Mouse (Mus musculus) cerebellum, adult 11-12 months (tissue): ENCODE results near the gene Scfd2.
A peak's percentile ranks its signal among the peaks of the same experiment; 100 is the strongest.

Source experiments
- DNase-seq: peaks from one replicate; pipeline ENCODE4 v3.0.0; 2022

The Scfd2 gene

DNA sequence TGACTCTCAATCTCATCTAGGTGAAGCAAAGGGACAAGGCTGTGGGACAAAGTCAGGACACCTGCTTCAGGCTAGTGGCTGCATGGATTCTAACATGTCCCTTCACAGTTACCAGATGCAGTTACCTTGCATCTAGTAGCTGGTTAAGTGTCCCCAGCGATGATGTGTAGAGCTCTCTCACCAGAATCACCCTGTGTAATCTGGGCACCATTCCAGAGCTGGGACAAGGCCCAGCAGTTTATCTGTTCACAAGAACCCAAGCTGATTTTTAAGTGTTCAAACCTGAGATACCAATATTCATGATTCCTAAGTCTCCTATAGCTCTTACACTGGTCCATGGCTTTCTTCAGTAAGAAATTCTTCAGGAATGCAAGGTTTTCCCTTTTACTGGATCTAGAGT lies 264.4 kb downstream of the Scfd2 start:
- DNase-seq, result no peak

- DNase-seq, result peak; percentile 69
Measured at GRCm38 (mm10) chr5:74266476-74266819, 265.1 kb downstream of the Scfd2 start.

GRCm38 (mm10) chr5:74265601-74266475 lies 265.7 kb downstream of the Scfd2 start:
- DNase-seq, result no peak

DNA sequence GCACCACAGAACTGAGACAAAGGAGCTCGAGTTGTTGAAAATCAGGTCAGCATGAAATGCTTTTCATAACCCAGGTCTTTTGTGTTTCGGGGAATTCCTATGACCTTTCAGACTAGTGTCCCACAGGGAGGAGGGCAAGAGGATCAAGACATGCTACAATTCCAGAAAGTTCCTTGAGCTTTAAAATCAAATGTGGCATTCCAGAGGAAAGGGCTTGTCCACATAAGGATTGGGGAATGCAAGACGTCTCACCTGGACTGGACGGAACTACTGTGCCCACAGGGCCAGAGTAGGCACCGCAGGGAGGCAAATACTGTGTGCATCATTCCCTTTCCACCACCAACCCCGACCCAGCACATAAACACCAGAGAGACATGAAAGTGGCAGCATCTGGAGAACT lies 266.4 kb downstream of the Scfd2 start:
- no peak for DNase-seq

DNA sequence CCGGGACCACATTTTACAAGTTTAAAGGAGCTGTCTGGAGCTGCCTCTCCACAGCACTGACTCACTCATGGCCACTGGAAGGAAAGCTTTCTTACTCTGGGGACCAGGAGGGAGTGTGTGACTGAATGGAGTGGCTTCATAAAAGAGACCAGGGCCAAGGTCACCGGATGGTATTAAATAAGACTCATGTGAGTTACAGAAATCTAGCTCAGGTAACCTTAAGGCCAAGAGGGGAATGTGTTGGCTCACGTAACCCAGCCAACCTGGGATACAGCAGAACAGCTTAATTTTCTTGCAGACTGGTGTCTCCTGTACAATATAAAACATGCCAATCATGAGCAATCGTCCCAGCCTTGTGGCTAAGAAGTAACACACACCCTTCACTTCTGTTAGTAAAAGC lies 267.0 kb downstream of the Scfd2 start:
- no peak for DNase-seq

DNA sequence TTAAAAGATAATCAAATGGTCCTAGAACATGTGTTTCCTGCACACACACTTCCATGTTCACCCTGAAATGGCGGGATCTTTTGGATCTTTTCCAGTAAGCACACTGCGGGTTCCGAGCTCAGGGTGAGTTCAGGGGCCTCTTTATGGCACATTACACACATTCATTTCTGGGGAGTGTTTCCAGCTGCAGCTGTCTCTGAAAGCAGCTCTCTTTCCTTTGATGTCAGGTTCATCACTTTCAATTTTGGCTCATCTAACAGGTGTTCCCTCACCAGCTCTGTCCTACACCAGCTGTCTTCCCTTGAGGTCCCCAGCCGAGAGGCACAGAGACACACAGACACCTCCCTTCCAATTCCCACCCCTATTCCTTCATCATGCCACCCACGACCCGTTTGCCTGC lies 270.5 kb downstream of the Scfd2 start:
- DNase-seq, result no peak

DNA sequence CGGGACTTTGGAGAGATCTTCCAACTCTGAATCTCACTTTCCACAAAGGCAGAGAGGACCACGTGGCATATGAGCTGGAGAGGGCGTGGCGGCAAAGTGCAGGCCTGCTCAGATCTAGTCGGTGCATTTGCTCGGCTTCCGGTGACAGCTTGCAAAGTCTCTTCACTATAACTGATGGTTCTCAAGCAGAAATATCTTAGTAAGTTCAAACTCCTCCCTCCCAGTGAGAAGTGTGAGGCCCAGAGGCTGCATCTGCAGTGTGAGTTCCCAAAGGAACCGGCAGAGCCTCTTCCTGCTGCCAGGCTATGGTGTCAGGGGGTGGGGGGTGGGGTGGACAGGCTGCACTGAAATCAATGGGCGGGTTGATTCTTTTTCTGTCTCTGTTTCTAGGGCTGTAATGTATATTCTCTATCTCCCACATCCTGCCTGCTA lies 271.2 kb downstream of the Scfd2 start:
- DNase-seq, result no peak

DNA sequence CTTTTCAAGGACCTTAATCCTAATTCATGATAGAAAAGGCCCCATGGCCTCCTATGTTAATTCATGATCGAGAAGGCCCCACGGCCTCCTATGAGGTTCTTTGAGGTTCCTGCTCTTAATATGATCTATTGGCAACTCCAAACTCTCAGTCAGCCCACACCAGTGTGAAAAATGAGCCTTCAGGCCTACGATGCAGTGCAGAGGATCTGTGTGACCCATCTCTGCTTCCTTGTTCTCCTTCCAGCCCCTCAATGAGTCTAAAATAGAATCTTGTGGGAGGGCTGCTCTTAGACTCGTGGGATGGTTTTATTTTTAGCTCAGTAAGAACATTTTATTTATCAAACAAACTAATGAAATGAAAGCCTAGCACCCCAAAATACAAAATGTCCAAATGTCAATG lies 274.9 kb downstream of the Scfd2 start:
- DNase-seq, result no peak

- DNase-seq, result no peak
Measured at GRCm38 (mm10) chr5:74254996-74255395, 276.6 kb downstream of the Scfd2 start.

DNA sequence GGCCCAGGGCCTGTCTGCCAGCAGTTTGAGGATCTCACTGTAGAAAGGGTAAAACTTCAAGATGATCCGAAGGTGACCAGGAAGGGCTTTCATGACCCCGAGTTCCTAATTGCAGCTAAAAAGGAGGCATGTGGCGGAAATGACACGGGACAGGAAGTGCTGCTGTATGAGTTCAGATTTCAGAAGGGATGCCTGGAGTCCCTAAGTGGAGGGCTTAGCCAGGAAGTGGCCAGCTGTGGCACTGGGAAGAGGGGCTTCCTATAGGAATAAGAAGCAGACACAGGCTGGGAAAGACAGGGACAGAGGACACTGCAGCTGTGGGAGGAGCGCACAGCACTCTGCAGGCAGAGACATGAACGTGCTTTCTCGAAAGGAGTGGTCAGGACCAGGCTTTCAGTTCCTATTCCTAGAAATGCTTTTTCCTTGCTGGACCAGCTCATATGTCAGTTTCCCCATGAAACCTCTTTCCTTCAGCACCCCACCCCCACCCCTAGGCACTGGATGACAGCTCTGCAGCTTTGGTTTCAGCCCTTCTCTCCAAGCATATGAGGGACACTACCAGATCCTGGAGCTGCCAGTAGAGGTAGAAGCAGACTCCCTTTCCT lies 277.7 kb downstream of the Scfd2 start:
- no peak for DNase-seq

- peak; percentile 94 for DNase-seq
Measured at GRCm38 (mm10) chr5:74252672-74253286, 278.8 kb downstream of the Scfd2 start.

DNA sequence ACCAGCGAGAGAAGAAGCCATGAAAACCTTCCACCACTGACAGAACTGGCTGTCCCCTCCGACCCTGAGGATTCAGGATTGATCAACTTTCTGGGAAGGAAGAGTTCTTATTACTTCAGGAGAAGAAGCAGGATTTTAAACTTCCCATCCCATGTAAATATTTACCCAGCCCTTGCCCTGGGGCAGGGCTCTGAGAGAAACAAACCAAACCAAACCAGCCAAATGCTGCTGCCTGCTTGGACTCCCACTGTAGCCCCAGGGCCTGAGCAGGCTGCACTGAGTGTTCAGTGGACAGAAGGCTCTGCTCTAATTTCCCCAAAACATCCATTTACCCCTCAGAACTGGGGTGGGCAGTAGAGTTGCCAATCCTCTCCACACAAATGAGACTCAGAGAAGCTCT lies 280.6 kb downstream of the Scfd2 start:
- DNase-seq, result no peak

- DNase-seq, result no peak
Measured at GRCm38 (mm10) chr5:74250308-74250707, 281.3 kb downstream of the Scfd2 start.

GRCm38 (mm10) chr5:74249794-74250193 lies 281.8 kb downstream of the Scfd2 start:
- no peak for DNase-seq

DNA sequence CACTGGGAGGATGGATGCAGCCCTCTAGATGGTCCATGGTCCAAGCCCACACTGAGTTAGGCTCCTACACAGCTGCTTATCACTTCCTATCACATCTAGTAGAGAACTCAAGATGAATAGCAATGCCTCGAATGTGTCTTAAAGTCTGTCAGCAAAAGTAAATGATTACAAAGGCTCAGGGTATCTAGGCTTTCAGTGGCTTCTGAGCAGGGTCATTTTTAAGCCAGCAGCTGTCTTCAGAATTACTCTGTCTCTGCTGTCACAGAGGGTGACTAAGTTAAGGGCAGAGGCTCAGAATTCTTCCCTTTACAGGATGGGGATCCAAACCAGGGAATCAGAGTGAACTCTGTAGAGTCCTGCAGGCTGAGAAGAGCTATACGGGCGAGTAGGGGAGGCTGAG lies 284.6 kb downstream of the Scfd2 start:
- DNase-seq, result no peak

GRCm38 (mm10) chr5:74246453-74246852 lies 285.1 kb downstream of the Scfd2 start:
- DNase-seq, result no peak

GRCm38 (mm10) chr5:74245641-74246145 lies 285.9 kb downstream of the Scfd2 start:
- no peak for DNase-seq

GRCm38 (mm10) chr5:74244406-74245019 lies 287.0 kb downstream of the Scfd2 start:
- peak; percentile 71 for DNase-seq

GRCm38 (mm10) chr5:74242654-74243053 lies 288.9 kb downstream of the Scfd2 start:
- DNase-seq, result no peak

DNA sequence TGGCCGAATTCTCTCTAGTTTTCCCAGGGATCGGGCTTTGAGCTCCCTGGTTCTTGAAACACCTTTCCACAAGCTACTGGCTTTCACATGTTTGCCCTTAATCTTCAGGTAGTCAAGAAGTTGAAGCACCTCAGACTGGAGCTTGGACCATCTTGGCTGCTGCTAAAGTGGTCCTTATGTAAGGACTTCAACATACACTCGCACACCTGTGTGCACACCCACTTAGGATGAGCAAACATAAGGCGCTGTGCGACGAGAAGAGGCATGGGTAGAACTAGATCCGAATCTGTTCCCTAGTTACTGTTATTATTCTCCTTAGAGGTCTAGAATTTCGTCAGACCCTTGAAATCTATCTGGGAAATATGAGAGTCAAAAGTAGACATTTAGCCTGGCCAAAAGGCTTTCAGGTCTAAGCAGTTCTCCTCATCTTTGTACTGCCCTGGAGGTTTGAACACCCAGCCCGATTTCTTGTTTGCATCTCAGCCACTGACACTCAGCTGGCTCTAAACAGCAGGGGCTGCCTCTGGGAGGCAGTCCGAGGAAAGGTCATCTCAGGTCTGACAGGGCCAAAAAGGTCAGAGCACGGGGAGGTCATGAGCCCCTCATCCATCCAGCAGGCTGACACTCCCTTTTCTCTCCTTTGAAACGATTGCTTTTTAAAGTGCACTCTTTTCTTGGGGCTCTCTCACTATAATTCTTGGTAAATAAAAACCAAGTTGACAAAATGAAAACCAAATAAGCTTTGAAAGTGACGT lies 290.5 kb downstream of the Scfd2 start:
- no peak for DNase-seq

DNA sequence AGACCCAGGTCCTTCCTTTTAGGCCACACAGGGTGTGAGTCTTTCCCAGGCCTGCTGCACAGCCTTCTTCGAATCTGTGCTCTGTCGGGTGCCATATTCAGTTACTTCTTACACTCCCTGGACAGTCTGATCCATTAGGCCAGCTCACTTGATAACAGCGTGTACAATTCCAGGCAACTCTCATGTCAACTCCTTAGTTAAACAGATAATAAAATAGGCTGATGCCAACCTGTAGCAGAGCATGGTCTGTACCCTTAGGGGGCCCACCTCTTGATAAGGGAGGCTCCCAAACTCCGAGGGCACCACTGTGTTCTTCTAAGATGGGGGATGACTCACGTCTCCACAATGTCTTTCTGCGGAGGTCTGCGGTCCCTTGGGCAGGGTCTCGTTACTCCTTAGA lies 291.3 kb downstream of the Scfd2 start:
- DNase-seq, result no peak

GRCm38 (mm10) chr5:74239369-74239768 lies 292.2 kb downstream of the Scfd2 start:
- no peak for DNase-seq

DNA sequence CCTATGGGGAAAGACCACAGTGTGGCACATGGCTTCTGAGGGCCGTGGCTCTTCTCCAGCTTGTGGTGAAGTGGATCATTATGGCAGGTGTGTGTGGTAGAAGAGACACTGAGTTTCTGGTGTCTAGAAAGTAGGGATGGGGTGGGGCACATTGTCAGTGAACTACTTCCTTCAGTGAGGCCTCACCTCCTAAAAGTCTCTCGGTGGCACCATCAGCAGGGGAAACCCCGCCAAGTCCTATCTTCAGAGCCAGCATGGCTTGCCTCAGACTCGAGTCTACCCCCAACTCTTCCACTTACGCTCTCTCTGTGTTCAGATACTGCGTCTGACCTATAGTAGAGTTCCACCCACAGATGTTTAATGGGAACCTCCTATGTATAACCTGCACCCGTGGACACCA lies 297.8 kb downstream of the Scfd2 start:
- DNase-seq, result no peak
